Mouse (Mus musculus) lung, postnatal 25 days (tissue): Measurements from ENCODE around the gene Tmem242.
"Not testable (repeated sequence)": the region's sequence is repeated elsewhere in the genome, so short reads cannot be mapped to it uniquely, and the experiment has no call there.

Experiments used
- DNase-seq: peaks from one replicate; pipeline ENCODE4 v3.0.0; 2022; ENCODE audit warnings: low spot score

The Tmem242 gene

DNA sequence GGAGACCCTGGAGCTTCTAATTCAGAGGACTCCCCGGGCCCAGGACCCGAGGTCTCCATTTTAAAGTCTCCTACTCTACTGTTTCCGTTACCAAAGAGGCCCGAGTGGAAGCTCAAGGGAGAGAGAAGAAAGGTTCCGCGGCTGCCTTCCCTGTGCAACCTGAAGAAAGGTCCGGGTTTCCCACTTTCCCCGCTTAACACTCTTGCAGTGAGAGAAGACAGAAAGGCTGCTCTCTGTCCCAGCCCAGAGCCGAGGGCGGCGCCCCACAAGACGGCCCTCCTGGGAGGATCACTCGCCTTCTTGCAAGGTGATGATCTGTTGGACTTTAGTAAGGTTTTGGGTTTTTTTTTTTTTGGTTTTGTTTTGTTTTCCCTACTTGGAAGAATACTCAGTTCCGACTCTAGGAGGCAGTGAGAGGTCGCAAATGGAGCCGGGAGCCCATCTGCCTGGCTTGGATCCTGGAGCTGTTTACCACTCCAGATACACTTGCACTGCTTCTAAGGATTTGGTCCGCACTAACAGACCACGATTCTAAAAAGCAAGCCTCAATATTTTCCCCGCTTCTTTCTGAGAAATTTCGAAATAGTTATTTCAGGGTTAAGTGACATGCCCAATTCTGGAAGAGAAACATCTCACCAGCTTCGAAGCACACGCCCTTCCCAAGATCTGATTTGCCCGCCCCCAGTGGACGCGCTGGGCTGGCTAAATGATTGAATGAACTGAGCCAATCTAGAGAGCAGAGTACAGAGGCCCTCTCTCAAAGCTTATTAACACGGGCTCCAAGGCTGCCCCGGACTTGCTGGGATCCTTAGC lies at the start of gene Tmem242:
Gene Tmem242 (minus strand): TSS at position 101 of the 813 bp plus-strand sequence.
- peak; percentile 86 for DNase-seq

DNA sequence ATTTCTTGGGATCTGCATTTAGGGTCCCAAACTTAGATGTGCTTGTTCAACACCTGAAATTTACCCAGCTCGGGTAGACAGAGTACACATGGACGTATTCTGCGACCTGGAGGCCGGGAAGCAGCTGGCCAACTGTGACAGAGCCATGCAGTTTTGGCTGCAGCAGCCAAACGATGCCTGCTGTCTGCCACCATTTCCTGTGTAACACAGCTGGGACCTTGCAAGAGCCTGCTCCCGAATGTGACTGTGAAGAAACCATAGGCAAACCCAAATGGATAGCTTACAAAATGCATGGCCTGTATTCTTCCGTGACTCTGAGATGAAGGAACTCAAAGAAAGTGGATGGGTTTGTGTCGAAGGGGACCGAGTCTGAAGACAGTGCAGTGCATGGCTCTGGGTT lies 48.1 kb upstream of the Tmem242 start:
- DNase-seq: no peak

DNA sequence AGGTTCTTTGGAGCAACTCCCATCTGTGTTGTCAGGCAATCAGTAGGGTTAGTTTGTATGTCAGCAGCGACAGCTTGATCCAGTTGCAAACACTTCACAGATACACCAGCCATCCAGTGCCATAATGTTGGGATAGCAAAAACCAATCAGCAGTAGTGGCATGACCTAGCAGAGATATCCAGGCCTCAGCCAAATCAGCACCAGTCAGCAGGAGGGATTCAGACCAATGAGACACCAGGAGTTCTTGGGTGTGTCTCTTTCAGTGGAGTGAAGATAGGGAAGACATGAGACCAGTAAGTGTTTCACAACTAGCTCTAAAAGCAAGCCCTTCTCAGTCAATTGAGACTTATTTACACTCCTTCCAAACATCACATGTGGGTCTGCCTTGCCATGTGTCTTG lies 44.6 kb upstream of the Tmem242 start:
- no peak for DNase-seq

DNA sequence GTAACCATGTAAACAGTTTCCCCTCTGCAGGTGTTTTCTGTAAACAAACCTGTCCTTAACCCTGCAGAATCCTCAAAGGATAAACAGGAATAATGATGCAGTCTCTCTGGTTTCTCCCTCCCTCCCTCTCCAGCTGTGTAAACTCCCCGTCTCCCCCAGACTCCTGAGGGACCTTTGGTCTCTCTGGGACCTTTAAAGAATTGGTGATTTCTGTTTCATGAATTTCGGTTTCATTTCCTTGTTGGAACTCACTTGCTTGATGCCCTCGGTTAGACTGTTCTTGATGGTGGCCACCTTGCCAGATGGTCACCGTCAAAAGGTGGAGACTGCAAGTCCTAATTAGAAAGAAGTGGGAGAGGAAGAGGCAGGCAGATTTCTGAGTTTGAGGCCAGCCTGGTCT lies 43.4 kb upstream of the Tmem242 start:
- DNase-seq: no peak

DNA sequence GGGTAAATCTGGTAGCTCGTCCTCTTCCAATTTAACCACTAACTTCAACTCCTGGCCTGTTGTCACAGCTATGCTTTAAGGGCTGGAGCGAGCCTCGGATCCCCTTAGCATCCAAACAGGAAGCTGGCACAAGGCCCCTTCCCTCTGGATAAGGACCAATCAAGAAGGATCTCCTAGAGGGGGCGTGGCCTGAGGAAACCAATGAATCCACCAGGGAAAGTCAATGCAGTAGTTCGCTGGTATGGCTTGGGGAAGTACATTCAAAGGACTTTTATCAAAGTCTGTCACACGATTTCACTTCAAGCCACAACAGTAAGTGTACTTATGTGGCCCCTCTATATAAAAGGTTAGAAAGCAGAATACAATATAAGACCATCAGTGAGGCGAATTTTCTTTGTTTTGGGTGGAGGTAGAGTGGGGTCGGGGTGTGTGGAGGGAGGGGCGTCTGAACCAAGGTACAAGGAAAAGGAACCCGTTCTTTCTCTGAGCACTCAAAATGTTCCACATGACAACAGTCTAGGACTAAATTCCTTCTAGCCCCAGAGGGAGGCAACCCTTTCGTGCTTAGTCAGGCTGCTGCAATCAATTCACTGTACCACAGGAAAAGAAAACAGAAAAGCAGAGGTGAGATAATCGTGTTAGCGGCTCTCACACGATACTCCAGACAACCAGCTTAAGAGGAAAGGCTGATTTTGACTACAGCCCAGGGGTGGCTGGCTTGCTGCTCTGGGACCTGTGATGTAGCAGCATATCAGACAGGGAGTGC lies 36.1 kb upstream of the Tmem242 start:
- no peak for DNase-seq

DNA sequence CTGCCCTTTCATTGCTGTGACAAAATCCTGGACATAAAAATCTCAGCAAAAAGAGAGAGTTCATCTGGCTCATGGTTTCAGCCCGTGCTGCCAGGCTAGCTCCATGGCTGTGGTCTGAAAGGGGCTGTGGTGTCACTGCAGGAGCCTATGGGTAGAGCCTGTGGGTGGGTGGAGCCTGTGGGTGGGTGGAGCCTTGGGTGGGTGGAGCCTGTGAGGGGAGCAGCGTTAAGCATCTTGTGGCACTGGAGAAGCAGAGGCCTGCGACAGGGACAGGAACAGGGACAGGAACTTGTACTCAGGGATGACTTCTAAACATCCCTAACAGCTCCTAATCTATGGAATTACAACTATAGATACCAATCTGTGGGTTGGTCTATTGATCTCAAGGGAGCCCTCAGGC lies 32.2 kb upstream of the Tmem242 start:
- DNase-seq: no peak

DNA sequence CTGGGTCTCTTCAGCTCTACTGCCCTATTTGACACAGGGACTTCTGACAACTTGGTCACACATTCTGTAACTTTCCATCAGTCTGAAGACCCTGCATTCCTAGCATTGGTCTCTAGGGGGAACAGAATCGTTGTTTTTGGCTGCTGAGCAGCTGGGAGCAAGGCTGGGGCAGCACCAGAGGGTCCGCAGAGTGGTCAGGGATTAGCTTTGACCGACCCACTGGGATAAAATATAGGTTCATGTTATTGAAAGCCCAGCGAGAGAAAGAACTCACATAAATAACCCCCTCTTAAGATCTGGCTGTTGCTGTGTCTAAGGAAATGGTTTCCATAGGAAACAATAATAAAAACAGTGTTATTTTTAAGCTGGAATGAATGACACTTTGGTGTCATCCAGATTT lies 27.1 kb upstream of the Tmem242 start:
- DNase-seq: no peak

DNA sequence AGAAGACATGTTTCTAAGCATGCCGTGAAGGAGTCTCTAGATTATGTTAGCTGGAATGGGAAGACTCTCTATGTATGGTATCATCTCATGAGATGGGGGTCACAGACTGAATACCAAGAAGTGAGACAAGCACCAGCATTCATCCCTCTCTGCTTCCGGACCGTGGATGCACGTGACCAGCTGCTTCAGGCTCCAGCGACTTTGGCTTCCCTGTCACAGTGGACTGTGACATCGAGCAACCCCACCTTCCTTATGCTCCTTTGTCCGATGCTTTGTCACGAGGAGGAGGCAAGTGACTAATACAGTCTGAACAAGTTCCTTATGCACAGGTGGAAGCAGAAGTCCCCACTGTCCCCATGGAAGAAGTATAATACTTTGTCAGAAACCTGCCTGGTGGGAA lies 26.7 kb upstream of the Tmem242 start:
- no peak for DNase-seq

DNA sequence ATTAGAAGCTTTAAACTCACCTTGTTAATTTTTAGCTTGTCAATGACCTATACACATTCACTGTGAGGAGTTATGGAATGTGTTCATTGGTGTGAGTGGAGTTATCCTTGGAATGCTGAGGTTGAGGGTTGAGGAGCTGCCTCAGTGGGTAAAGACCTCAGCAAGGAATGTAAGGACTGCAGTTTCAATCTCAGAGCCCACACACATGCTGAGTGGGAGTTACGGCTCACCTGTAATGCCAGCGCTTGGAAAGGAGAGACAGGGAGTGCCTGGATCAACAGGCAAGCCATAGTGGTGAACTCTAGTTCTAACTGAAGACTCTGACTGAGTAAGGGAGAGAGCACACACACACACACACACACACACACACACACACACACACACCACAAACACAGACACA lies 23.9 kb upstream of the Tmem242 start:
- peak; percentile 34 for DNase-seq

DNA sequence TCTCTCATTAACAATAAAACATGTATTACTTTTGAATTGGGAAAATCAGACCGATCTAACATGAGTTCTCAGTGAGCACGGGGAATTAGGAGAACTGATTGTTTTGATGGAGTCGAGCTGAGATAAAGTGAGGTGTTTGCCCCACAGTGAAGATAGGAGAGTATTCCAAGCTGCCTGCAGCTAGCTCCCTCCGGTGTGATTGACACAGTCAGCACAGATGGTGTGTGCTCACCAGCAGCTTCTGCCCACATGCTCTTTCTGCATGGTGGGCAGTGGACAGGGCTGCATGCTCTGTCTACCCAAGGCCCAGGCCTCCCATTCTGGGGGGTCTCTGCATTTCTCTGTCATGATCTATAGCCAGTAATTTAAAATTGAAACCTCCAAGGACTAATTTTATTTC lies 13.6 kb upstream of the Tmem242 start:
- DNase-seq: no peak

DNA sequence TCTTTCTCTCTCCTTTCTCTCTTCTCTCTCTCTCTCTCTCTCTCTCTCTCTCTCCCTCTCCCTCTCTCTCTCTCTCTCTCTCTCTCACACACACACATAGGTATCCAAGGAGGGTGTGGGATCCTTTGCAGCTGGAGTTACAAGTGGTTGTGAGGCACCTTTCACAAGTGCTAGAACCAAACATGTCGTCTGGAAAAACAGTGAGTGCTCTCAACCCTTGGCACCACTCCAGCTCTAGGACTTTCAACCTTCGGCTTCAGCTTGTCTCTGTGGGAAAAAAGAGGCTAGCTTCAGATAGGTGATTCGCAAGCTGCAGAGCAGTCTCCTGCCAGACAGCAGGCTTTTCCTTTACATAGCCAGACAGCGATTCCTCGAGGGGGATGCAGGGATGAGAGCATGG lies 3.7 kb upstream of the Tmem242 start:
- peak; percentile 48 for DNase-seq

DNA sequence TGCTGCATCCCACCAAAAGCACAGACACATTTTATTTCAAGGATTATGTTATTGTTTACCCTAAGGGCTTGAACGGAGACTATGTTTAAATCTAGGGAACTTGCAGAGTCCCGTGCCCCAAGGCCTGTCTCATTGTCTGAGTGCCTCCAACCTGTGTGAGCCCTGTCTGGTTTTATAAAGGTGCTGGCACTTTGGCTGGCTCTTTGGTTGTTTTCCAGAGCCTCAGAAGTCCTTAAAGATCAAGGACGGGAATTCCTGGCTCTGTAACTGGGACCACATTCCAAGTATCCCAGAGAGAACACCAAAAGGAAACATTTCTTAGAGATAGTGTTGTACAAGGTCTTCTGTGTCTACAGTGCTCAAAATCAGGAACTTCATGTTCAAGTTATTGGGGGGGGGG lies 3.2 kb upstream of the Tmem242 start:
- no peak for DNase-seq

DNA sequence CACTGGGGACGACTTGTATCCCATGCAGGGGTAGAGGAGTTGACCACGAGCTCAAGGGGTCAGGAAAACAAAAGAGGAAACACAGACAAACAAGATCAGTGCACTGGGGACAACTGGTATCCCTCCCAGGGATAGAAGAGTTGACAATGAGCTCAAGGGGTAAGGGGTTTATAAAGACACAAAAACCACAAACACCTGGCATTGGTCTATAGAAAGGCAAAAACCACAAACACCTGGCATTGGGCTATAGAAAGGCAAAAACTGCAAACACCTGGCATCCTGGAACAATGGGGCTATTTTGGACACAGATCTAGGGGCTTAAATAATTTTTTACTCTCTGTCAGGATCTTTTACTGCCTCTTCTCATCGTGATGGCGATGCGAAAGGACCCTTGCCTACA lies 2.3 kb upstream of the Tmem242 start:
- not testable (repeated sequence) for DNase-seq

DNA sequence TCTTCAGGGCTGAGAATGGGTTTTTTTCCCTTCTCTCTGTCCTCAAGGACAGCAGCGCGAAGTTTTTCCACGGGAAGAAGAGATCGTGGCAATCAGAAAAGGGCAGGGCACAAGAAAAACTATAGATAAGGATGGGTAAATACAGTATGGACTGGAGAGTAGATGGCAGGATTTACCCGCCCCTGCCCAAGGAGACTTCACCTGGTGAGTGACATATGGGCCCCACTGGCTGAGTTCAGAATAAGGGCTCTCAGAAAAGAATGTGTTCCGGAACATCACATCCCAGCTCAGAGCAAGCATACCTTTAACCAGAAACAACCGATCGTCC lies 264 bp downstream of the Tmem242 start:
- no peak for DNase-seq

DNA sequence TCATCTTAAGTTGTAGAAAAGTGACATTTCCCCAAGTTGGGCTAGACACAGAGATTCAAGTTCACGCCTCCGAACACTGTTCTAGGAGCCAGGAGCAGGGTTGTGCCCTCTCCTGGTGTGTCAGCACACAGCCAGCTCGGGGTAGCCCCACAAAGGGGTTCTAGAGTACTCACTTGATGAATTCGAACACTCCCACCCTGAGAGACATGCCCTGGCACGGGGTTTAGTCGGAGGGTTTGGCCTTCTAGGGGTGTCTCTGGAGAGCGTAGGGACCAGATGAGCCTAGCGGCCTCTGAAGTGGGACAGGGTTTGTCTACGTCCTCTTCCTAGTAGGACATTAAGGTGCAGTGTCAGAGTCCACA lies 10.3 kb downstream of the Tmem242 start:
- no peak for DNase-seq

DNA sequence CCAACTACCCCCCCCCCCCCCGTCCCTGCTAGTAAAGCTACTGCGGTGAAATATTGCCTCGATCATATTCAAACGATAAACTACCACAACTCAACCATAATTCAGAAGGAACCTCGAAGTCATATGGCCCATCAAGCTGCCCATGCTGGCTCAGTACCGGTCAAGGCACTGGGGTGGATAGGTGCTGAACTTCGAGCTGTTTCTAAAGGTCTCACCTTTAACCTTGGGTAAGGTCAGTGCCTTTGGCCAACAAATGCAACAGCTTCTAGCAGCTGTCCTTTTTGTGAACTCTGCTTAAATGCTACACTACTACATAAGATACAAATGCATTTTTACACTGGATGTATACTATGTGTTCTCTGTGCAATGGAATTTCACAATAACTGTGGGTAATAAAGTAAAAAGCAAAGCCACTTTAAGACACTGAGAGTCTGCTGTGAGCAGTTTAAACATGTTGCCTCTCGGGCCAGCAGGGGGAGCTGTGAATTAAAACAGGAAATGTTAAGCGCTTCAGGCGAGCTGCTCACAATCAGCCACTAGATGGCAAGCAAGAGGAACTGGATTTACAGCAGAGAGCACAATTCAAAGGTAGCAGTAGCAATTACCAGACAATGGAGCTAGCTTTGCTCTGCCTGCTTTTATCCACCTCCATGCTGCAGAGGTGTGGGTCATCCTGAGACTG lies 10.8 kb downstream of the Tmem242 start:
- DNase-seq: peak; percentile 93

DNA sequence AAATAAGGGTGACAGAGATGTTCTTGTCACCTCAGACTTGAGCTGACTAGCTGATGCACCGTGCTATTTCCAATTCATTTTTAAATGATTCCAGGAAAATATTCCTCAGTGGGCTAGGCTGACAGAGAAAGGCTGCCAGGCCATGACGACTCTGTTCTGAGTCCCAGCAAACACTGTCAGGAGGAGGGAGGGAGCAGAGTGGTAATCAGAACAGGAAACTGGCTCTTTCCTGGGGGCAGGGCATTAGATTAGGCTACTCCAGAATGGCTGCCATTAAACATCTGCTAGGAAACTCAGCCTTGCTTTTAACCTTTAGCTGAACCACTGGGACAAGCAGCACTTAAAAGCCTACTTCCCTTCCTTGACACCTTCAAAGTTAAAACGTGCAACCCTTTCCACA lies 14.9 kb downstream of the Tmem242 start:
- DNase-seq: no peak

DNA sequence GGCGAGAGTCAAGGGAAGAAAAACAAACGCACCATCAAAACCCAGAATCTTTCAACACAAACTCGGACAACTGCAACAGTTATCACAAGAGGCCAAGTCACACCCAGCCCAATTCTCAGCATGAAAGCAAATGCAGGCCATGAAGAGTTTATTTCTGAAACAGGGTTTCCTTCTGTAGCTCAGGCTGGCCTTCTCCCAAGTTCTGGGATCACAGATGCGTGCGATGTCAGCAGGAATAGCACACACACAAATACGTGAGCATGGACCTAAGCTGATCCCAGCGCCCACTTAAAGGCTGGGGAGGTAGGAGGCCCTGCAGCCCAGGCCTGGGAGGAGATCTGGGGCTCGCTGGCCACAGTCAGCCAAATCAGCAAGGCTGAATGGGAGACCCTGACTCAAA lies 15.9 kb downstream of the Tmem242 start:
- no peak for DNase-seq

DNA sequence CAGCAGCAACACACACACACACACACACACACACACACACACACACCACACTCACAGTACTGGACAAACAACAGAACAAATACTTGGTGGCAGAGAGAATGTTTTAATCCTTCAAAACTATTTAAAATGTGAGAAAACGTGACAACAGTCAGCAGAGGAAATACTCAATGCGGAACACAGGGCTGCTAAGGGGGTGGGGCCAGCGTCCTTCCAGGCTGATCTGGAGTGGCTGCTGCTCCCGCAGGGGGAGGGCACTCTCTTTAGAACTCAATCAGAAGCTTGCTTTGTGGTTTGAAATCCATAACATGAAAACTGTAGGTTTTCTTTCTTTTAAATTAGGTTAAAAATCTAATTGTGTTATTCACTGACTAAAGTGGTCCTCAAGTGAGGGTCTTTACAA lies 18.2 kb downstream of the Tmem242 start:
- DNase-seq: no peak

DNA sequence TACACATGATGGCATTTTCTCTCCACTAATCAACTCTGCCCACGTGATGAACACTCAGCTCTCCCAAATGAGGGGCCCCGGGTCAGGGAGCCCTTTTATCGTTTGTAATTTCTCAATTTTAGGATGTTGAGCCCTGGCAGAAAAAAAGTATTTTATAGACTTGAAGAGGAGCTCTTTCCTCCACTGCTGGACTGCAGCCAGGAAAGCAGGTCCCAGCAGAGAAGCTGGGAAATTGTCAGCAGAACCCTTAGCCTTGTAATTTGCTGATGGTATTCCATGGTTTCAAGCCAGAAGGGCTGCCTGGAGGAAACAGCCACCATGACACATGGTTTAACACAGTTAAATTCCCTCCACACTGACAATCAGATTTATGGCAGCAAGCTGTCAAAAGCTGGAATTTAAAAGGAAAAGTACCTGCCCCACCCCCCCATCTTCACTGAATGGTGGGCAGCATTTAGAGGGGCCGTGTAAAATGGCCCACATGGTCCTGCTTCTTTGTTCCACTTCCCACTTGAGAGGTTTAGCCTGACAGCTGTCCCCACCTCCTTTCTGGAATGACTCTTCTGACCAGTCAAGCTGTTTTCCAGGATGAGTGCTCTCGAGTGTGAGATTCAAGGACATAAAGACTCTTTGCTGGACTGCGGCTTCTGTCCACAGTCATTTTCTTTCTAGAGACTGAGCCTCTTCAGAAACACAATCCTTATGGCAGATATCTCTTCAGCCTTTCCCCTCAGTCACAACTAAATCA lies 20.1 kb downstream of the Tmem242 start:
- DNase-seq: peak; percentile 23

DNA sequence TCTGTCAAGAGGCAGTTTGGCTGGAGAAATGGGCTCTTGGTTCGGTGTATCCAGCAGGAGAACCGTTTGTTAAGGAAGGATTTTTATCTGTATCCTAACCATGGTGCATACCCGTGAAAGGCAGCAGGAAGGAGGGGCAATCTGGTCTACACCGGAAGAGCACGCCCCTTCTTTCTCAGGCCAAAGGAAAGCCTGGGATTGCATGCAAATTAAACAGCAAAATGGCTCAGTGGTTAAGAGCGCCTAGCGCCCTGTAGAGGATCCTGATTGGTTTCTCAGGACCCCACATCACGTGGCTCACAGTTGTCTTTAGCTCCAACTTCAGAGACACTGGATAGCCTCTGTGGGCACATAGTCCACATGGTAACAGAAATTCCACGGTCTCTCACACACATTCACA lies 21.0 kb downstream of the Tmem242 start:
- no peak for DNase-seq

DNA sequence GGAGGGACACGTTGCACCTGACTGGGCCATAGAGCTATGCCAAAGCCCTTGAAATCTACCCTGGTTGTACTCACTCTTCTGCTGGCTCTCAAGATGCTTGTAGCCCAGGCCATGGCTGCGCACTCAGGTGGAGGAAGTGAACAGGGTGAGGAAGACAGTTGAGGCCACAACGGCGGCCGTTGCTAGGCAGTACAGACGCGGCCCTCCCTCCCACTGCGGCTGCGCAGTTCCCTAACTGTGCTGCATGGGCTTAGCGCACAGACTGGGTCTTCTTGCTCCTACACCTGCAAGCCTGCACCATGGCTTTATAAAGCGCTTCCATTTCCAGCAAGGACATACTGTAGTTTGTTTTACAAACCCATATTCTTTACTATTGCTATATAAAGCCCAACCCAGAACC lies 21.5 kb downstream of the Tmem242 start, which contains the start of gene Ldhal6b:
Gene Ldhal6b (minus strand): TSS at position 223 of the 400 bp plus-strand sequence.
- no peak for DNase-seq
